Mouse (Mus musculus): ENCODE data around the gene Gm765. TPM values are rescaled to one million over a fixed set of nuclear protein-coding genes. Genes with fewer than 3 reads are reported as not detected.

Gm765 gene
- total and polyA plus RNA-seq, 3 experiments: 0.06 to 0.11 TPM; not detected in 1

DNA sequence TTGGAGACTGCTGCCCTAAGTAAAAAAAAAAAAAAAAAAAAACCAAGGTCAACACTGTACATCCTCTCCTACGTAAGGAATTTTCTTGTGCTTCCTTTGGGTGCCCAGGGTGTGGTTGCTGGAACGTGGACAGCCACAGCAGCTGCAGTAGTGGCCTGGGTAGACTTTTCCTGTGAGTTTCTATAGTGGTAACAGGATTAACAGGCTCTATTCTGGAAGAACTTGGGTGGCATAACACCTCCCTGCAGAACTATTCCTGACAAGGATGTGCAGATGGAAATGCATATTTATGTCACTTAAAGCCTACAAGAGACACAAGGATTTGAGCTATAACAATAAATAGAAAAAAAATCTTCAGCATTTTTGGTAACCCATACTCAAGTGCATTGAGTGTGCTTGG is 83.5 kb downstream of the Gm765 start:
- no peaks in the 10 kb centered on the region for H3K4me1 ChIP-seq (ENCODE audit: control insufficient read depth, insufficient read depth, low read length)
- H3K4me3 ChIP-seq: no peak overlapping the region
- H3K9ac ChIP-seq (ENCODE audit: low read depth, low read length): no peak overlapping the region
- no peaks in the 10 kb centered on the region for H3K27me3 ChIP-seq (ENCODE audit: control insufficient read depth, insufficient read depth, low read length)
- no peaks in the 10 kb centered on the region for H3K79me2 ChIP-seq (replicated peaks; ENCODE audit: control insufficient read depth, insufficient read depth, low read length)
- TF ChIP-seq EP300 (IDR thresholded peaks at IDR 0.05; ENCODE audit: insufficient read depth, low read depth, low read length) (no peak), CTCF (IDR thresholded peaks at IDR 0.05) (no peak), POLR2A (IDR thresholded peaks at IDR 0.05; ENCODE audit: insufficient read depth, low read depth, low read length) (no peak)
- no peaks in the 10 kb centered on the region for H3K36me3 ChIP-seq (ENCODE audit: control insufficient read depth, insufficient read depth, low read length)
- no peak for DNase-seq
- no peak overlapping the region for H3K27ac ChIP-seq
- WGBS: 31% methylated on average over 2 of the region's 2 CpGs
- intact Hi-C loops (cut with DNase I): no loop called here

DNA sequence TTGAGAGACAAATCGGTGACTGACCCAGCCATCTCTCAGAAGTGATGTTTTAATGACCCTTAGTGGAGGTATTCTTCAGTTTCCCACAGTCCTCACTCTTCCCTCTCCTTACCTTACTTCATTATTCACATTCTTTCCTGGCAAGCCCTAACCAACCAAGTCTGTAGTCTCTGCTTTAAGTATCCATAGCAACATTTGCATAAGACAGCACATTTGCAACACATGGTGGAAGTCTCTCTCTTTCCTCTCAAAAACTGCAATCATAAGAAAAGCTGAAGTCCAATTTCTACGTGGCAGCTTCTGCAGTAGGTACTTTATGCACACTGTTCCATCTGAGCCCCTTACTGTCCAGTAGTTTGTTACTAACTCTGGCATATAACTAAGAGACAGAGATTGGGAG is 96.1 kb downstream of the Gm765 start:
- intact Hi-C loops (cut with DNase I): no loop called here
- H3K4me1 ChIP-seq (ENCODE audit: control insufficient read depth, insufficient read depth, low read length): no peaks in the 10 kb centered on the region
- no peaks in the 10 kb centered on the region for H3K27me3 ChIP-seq (ENCODE audit: control insufficient read depth, insufficient read depth, low read length)
- no peak overlapping the region for H3K4me3 ChIP-seq
- WGBS: 77% methylated on average over 2 of the region's 2 CpGs
- no peaks in the 10 kb centered on the region for H3K79me2 ChIP-seq (replicated peaks; ENCODE audit: control insufficient read depth, insufficient read depth, low read length)
- H3K27ac ChIP-seq: no peak overlapping the region
- TF ChIP-seq EP300 (IDR thresholded peaks at IDR 0.05; ENCODE audit: insufficient read depth, low read depth, low read length) (no peak), POLR2A (IDR thresholded peaks at IDR 0.05; ENCODE audit: insufficient read depth, low read depth, low read length) (no peak), CTCF (IDR thresholded peaks at IDR 0.05) (no peak)
- no peak for DNase-seq
- H3K36me3 ChIP-seq (ENCODE audit: control insufficient read depth, insufficient read depth, low read length): no peaks in the 10 kb centered on the region
- no peak overlapping the region for H3K9ac ChIP-seq (ENCODE audit: low read depth, low read length)

DNA sequence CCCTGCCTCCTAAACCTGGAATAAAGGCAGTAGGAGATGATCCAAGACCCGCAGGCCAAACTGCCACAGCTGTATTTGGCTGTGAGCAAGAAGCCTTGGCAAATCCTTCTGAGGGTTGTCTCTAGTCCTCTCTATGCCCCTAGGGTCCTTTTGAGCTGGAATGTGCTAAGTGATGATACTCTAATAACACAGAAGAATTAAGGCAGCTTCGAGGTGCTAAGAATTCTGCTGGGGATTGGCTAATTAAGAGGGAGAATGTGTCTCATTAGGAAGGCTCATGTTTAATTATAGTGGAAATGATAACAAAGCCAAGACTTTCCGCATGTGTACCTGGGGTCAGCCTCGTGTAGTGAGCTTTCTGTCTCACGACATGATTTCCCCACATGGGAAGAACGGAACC is 99.4 kb downstream of the Gm765 start:
- H3K79me2 ChIP-seq (replicated peaks; ENCODE audit: control insufficient read depth, insufficient read depth, low read length): no peaks in the 10 kb centered on the region
- intact Hi-C loops (cut with DNase I): no loop called here
- 55% methylated on average over 6 of the region's 6 CpGs for WGBS
- no peak for DNase-seq
- H3K9ac ChIP-seq (ENCODE audit: low read depth, low read length): no peak overlapping the region
- TF ChIP-seq POLR2A (IDR thresholded peaks at IDR 0.05; ENCODE audit: insufficient read depth, low read depth, low read length) (no peak), EP300 (IDR thresholded peaks at IDR 0.05; ENCODE audit: insufficient read depth, low read depth, low read length) (no peak), CTCF (IDR thresholded peaks at IDR 0.05) (no peak)
- no peaks in the 10 kb centered on the region for H3K4me1 ChIP-seq (ENCODE audit: control insufficient read depth, insufficient read depth, low read length)
- H3K36me3 ChIP-seq (ENCODE audit: control insufficient read depth, insufficient read depth, low read length): no peaks in the 10 kb centered on the region
- H3K4me3 ChIP-seq: no peak overlapping the region
- H3K27me3 ChIP-seq (ENCODE audit: control insufficient read depth, insufficient read depth, low read length): no peaks in the 10 kb centered on the region
- H3K27ac ChIP-seq: no peak overlapping the region

DNA sequence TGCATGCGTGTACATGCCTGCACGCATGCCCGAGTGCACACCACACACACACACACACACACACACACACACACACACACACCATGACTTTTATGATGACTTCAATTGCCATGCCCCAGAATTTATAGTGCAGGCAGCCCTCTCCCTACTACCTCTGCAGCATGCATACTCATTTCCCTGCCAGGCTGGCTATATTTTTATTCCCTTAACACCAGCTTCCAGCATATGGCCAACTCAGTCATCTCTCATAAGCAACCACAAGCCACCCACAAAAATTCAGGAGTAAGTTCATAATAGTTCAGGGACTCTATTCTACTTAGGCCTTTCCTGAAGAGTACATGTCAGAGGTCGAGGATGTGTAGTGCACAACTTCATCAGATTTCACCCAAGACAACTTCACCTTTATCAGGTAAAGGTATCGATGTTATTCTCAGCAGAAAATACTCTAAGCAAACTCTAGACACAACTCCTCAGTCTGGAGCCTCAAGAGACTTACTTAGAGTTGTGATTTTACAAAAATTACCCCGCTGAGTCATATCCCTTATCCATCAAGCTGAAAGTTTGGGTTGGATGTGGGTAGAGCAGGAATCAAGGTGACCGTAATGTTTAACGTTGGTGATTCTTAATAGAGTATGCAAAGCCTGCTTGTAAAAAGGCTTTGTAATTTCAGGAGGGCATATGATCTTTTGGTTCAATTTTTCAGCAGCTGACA is 101.8 kb downstream of the Gm765 start:
- TF ChIP-seq CTCF (IDR thresholded peaks at IDR 0.05): no peak
- TF ChIP-seq POLR2A (IDR thresholded peaks at IDR 0.05; ENCODE audit: insufficient read depth, low read depth, low read length): no peak
- TF ChIP-seq EP300 (IDR thresholded peaks at IDR 0.05; ENCODE audit: insufficient read depth, low read depth, low read length): no peak

GRCm38 (mm10) chr6:98234097-98234496 is 108.5 kb downstream of the Gm765 start:
- 88% methylated on average over 3 of the region's 3 CpGs for WGBS
- H3K4me1 ChIP-seq (ENCODE audit: control insufficient read depth, insufficient read depth, low read length): no peaks in the 10 kb centered on the region
- TF ChIP-seq POLR2A (IDR thresholded peaks at IDR 0.05; ENCODE audit: insufficient read depth, low read depth, low read length): no peak
- TF ChIP-seq CTCF (IDR thresholded peaks at IDR 0.05): no peak
- no peak for TF ChIP-seq EP300 (IDR thresholded peaks at IDR 0.05; ENCODE audit: insufficient read depth, low read depth, low read length)
- no peaks in the 10 kb centered on the region for H3K27me3 ChIP-seq (ENCODE audit: control insufficient read depth, insufficient read depth, low read length)
- no peak for DNase-seq
- intact Hi-C loops (cut with DNase I): no loop called here
- no peak overlapping the region for H3K4me3 ChIP-seq
- H3K9ac ChIP-seq (ENCODE audit: low read depth, low read length): no peak overlapping the region
- no peaks in the 10 kb centered on the region for H3K36me3 ChIP-seq (ENCODE audit: control insufficient read depth, insufficient read depth, low read length)
- no peaks in the 10 kb centered on the region for H3K79me2 ChIP-seq (replicated peaks; ENCODE audit: control insufficient read depth, insufficient read depth, low read length)
- no peak overlapping the region for H3K27ac ChIP-seq

More for the DNA sequence above, 101.8 kb downstream of the Gm765 start:
- Histone ChIP-seq H3K4me3 (no peak overlapping the region), H3K79me2 (replicated peaks; ENCODE audit: control insufficient read depth, insufficient read depth, low read length) (no peaks in the 10 kb centered on the region), H3K4me1 (ENCODE audit: control insufficient read depth, insufficient read depth, low read length) (no peaks in the 10 kb centered on the region), H3K27me3 (ENCODE audit: control insufficient read depth, insufficient read depth, low read length) (no peaks in the 10 kb centered on the region), H3K36me3 (ENCODE audit: control insufficient read depth, insufficient read depth, low read length) (no peaks in the 10 kb centered on the region), H3K9ac (ENCODE audit: low read depth, low read length) (no peak overlapping the region), H3K27ac (no peak overlapping the region)
- intact Hi-C loops (cut with DNase I): no loop called here
- DNase-seq: no peak
- WGBS: 82% methylated on average over 8 of the region's 8 CpGs

DNA sequence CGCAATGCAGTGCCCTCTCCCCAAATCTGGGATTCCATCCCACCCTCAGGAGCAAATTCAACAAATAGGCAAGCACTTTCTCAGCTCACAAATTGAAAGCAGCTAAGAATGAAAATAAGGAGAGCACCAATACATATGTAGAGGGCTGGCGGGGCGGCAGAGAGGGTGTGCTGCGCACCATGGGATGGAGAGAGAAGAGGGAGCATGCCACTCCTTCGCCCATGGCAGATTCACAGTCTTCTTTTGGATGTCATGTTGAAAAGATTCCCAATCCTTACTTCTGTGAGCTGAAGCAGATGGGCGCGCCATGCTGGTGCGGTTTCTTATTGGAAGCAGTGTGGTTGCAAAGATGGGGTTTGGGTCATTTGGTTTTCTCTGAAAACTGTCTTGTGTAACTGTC is 118.6 kb downstream of the Gm765 start:
- H3K36me3 ChIP-seq (ENCODE audit: control insufficient read depth, insufficient read depth, low read length): no peaks in the 10 kb centered on the region
- H3K4me1 ChIP-seq (ENCODE audit: control insufficient read depth, insufficient read depth, low read length): no peaks in the 10 kb centered on the region
- no peak overlapping the region for H3K27ac ChIP-seq
- intact Hi-C loops (cut with DNase I): no loop called here
- no peak for TF ChIP-seq POLR2A (IDR thresholded peaks at IDR 0.05; ENCODE audit: insufficient read depth, low read depth, low read length)
- TF ChIP-seq EP300 (IDR thresholded peaks at IDR 0.05; ENCODE audit: insufficient read depth, low read depth, low read length): no peak
- TF ChIP-seq CTCF (IDR thresholded peaks at IDR 0.05): no peak
- H3K79me2 ChIP-seq (replicated peaks; ENCODE audit: control insufficient read depth, insufficient read depth, low read length): no peaks in the 10 kb centered on the region
- no peak overlapping the region for H3K4me3 ChIP-seq
- DNase-seq: no peak
- 89% methylated on average over 8 of the region's 8 CpGs for WGBS
- H3K27me3 ChIP-seq (ENCODE audit: control insufficient read depth, insufficient read depth, low read length): no peaks in the 10 kb centered on the region
- H3K9ac ChIP-seq (ENCODE audit: low read depth, low read length): no peak overlapping the region

Measured in heart, adult 2 months (tissue).